Mouse (Mus musculus) embryonic fibroblast, embryonic 13.5 days (primary cell): ENCODE measurements around the gene Gm11549.

ENCODE experiments used
- CTCF ChIP-seq: IDR thresholded peaks from 2 replicates; pipeline ENCODE4 v1.5.1; 2011; ENCODE audit warnings: mild to moderate bottlenecking, control low read depth, low read length, moderate library complexity, borderline replicate concordance; ENCODE audit not compliant: insufficient read depth
- POLR2A ChIP-seq: IDR thresholded peaks from 2 replicates; pipeline ENCODE4 v1.6.1; 2011; ENCODE audit warnings: low read depth, mild to moderate bottlenecking, control low read depth, low read length, moderate library complexity

GRCm38 (mm10) chr3:36480486-36480885 lies 41.1 kb downstream of the Gm11549 start:
- TF ChIP-seq CTCF (no peak), POLR2A (no peak)
